Mouse (Mus musculus): Measurements from ENCODE around the gene Tubb4a. TPM values are rescaled to one million over a fixed set of nuclear protein-coding genes. Genes with fewer than 3 reads are reported as not detected.

Gene Tubb4a
- polyA plus RNA-seq, 1 experiment from 2014 or later = 253 TPM

DNA sequence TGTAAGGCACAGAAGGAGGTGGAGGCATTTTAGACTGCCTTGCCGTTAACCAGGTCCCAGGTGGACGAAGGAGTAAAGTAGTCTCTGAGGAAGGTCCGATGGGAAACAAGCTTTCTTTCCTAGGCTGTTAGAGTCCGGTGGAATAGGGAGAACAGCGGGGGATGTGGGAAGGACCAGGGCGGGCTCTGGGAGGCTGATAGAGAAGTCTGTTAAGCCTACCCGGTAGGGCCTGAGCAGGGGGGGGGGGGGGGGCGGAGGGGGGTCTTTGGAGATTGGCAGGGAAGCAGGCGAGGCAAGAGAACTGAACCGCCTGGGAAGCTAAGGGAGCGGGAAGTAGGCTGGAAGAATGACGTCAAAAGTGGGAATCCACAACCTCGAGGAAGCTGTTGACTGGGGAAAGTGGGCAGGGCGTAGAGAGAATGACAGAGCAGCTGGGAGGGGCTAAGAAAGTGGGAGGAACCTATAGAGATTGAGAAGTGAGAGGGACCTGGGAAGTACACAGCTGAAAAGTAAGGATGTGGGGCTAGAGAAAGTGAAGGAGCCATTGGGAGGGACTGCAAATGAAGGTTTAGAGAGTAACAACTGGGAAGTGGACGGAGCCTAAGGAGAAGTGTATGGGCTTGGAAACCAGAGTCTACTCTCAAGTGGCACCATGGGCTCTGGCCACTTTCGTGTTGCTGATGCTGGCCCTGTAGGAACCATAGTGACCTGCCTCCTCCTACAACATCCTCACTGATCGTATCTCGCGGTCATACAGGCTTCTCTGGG is 8.5 kb upstream of the Tubb4a start:
- Histone ChIP-seq H3K36me3 (no peaks in the 10 kb centered on the region), H3K9me3 (no peaks in the 10 kb centered on the region), H3K27ac (replicated peaks) (no peak overlapping the region), H3K4me1 (peaks cover 9% of the 10 kb centered on the region), H3K27me3 (no peaks in the 10 kb centered on the region), H3K4me2 (replicated peaks) (peak overlapping the region; percentile 36), H3K4me3 (peak overlapping the region; percentile 21), H3K9ac (replicated peaks) (no peak overlapping the region)
- under 1% methylated on average over 19 of the region's 19 CpGs for WGBS
- peak; percentile 80 for ATAC-seq (replicated peaks)

- Histone ChIP-seq H3K27me3 (no peaks in the 10 kb centered on the region), H3K27ac (replicated peaks) (no peak overlapping the region), H3K4me3 (no peak overlapping the region), H3K9me3 (no peaks in the 10 kb centered on the region), H3K4me1 (peaks cover 9% of the 10 kb centered on the region), H3K36me3 (no peaks in the 10 kb centered on the region), H3K4me2 (replicated peaks) (no peak overlapping the region), H3K9ac (replicated peaks) (no peak overlapping the region)
- no peak for ATAC-seq (replicated peaks)
- WGBS = 96% methylated on average over 3 of the region's 3 CpGs
These were observed 6.6 kb upstream of the Tubb4a start for GRCm38 (mm10) chr17:57094222-57094621.

- ATAC-seq (replicated peaks) = no peak
- Histone ChIP-seq H3K36me3 (peaks cover 7% of the 10 kb centered on the region), H3K27ac (replicated peaks) (no peak overlapping the region), H3K4me1 (peaks cover 20% of the 10 kb centered on the region), H3K9me3 (no peaks in the 10 kb centered on the region), H3K4me3 (peak overlapping the region; percentile 66), H3K27me3 (no peaks in the 10 kb centered on the region), H3K4me2 (replicated peaks) (peak overlapping the region; percentile 60), H3K9ac (replicated peaks) (peak overlapping the region; percentile 83; the same call in 1 of the 2 replicates)
- WGBS = 88% methylated on average over 11 of the region's 11 CpGs
These were observed 1.4 kb downstream of the Tubb4a start for GRCm38 (mm10) chr17:57085970-57086757.

DNA sequence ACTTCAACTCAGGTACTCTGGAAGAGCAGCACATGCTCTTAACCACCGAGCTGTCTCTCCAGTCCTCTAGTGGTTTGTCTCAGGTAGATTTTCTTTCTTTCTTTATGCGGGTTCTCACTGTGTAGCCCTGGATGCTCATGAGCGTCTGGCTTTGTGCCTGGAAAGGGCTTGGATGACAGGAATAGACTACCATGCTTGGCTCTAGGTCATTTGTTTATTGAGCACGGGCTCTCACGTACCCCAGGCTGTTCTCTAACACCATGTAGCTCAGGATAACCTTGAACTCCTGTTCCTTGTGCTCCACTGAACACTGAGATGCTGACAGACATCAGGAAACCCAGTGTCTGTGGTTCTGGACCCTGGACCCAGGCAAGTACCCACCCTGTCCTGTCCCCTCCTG is 5.1 kb downstream of the Tubb4a start:
- Histone ChIP-seq H3K9me3 (no peaks in the 10 kb centered on the region), H3K4me2 (replicated peaks) (no peak overlapping the region), H3K36me3 (peaks cover 23% of the 10 kb centered on the region), H3K27ac (replicated peaks) (no peak overlapping the region), H3K27me3 (no peaks in the 10 kb centered on the region), H3K4me3 (no peak overlapping the region), H3K4me1 (peaks cover 17% of the 10 kb centered on the region), H3K9ac (replicated peaks) (no peak overlapping the region)
- no peak for ATAC-seq (replicated peaks)
- 94% methylated on average over 5 of the region's 5 CpGs for WGBS

GRCm38 (mm10) chr17:57081234-57081842 is 6.2 kb downstream of the Tubb4a start:
- no peak overlapping the region for H3K9ac ChIP-seq (replicated peaks)
- no peak overlapping the region for H3K4me3 ChIP-seq
- H3K4me1 ChIP-seq = peaks cover 11% of the 10 kb centered on the region
- H3K9me3 ChIP-seq = no peaks in the 10 kb centered on the region
- no peak overlapping the region for H3K27ac ChIP-seq (replicated peaks)
- no peaks in the 10 kb centered on the region for H3K27me3 ChIP-seq
- peaks cover 23% of the 10 kb centered on the region for H3K36me3 ChIP-seq
- ATAC-seq (replicated peaks) = no peak
- no peak overlapping the region for H3K4me2 ChIP-seq (replicated peaks)
- 95% methylated on average over 31 of the region's 31 CpGs for WGBS

DNA sequence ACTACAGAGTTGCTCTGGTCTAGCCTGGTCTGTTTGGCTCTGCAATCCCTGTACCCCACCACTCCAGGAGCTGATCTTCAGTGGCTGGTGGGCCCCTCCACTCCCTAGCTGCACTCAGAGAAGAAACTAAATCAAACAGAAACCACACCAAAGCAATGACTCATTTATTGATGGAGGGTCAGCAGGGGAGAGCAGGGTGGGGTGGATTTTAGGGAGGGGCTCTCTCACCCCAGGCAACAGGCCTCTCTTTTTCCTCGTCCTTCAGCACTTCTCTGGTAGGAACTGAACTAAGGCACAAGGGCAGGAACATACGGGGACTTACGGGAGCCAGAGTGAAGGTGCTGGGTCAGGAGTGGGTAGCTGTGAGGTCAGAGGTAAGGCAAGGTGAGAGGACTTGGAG is 7.7 kb downstream of the Tubb4a start:
- Histone ChIP-seq H3K9ac (replicated peaks) (no peak overlapping the region), H3K4me2 (replicated peaks) (no peak overlapping the region), H3K4me3 (no peak overlapping the region), H3K36me3 (peaks cover 23% of the 10 kb centered on the region), H3K27me3 (no peaks in the 10 kb centered on the region), H3K9me3 (no peaks in the 10 kb centered on the region), H3K4me1 (peaks cover 4% of the 10 kb centered on the region; the same call in 1 of the 2 replicates), H3K27ac (replicated peaks) (no peak overlapping the region)
- 80% methylated on average over 3 of the region's 3 CpGs for WGBS
- ATAC-seq (replicated peaks) = no peak

GRCm38 (mm10) chr17:57078336-57078735 is 9.2 kb downstream of the Tubb4a start, which contains the start of gene Dennd1c:
TSS of gene Dennd1c (minus strand) at chr17:57078514.
- H3K9ac ChIP-seq (replicated peaks) = no peak within 1 kb of the TSS
- H3K27me3 ChIP-seq = no peaks in the 10 kb centered on the region
- no peak within 1 kb of the TSS for H3K27ac ChIP-seq (replicated peaks)
- H3K9me3 ChIP-seq = no peaks in the 10 kb centered on the region
- no peaks in the 10 kb centered on the region for H3K4me1 ChIP-seq
- no peak within 1 kb of the TSS for H3K4me3 ChIP-seq
- H3K36me3 ChIP-seq = peaks cover 23% of the 10 kb centered on the region
- H3K4me2 ChIP-seq (replicated peaks) = no peak within 1 kb of the TSS
- 68% methylated on average over 6 of the region's 6 CpGs for WGBS
- peak; percentile 15; the same call in 1 of the 2 replicates for ATAC-seq (replicated peaks)

GRCm38 (mm10) chr17:57076916-57077315 is 10.7 kb downstream of the Tubb4a start:
- Histone ChIP-seq H3K27me3 (no peaks in the 10 kb centered on the region), H3K27ac (replicated peaks) (no peak overlapping the region), H3K4me3 (no peak overlapping the region), H3K9ac (replicated peaks) (no peak overlapping the region), H3K4me1 (no peaks in the 10 kb centered on the region), H3K4me2 (replicated peaks) (no peak overlapping the region), H3K36me3 (peaks cover 23% of the 10 kb centered on the region), H3K9me3 (no peaks in the 10 kb centered on the region)
- no peak for ATAC-seq (replicated peaks)
- 68% methylated on average over 3 of the region's 3 CpGs for WGBS

- Histone ChIP-seq H3K27me3 (no peaks in the 10 kb centered on the region), H3K9ac (replicated peaks) (no peak overlapping the region), H3K27ac (replicated peaks) (no peak overlapping the region), H3K9me3 (no peaks in the 10 kb centered on the region), H3K36me3 (no peaks in the 10 kb centered on the region), H3K4me3 (peak overlapping the region; percentile 22; the same call in 1 of the 2 replicates), H3K4me1 (no peaks in the 10 kb centered on the region), H3K4me2 (replicated peaks) (peak overlapping the region; percentile 30)
- 0 out of 2 replicates have a peak, but pooled peaks have one; percentile 50 for ATAC-seq (replicated peaks)
- 2% methylated on average over 11 of the region's 11 CpGs for WGBS
These were observed 16.9 kb downstream of the Tubb4a start for GRCm38 (mm10) chr17:57070699-57071098.

DNA sequence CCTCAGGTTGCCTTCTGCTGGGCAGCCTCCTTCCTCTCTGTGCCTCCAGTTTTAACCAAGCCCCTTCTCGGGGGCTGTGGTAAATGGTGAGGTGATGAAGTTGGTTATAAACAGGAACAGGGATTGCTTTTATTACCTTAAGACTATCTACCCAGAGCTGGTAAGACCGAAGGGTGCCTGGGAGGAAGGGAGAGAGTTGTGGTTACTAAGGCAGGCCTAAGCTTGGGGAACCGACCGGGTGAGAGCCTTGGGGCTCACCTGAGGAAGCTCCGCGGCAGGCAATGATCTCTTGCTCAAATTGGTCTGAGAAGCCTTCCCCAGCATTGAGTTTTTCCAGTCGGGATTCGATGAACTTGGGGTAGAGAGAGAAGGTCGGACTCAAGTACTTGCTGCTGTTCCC is 17.3 kb downstream of the Tubb4a start:
- H3K9me3 ChIP-seq = no peaks in the 10 kb centered on the region
- H3K4me1 ChIP-seq = no peaks in the 10 kb centered on the region
- peak overlapping the region; percentile 23; the same call in 1 of the 2 replicates for H3K9ac ChIP-seq (replicated peaks)
- WGBS = 11% methylated on average over 9 of the region's 9 CpGs
- H3K36me3 ChIP-seq = no peaks in the 10 kb centered on the region
- no peak for ATAC-seq (replicated peaks)
- peak overlapping the region; percentile 22 for H3K4me3 ChIP-seq
- H3K4me2 ChIP-seq (replicated peaks) = peak overlapping the region; percentile 30
- H3K27ac ChIP-seq (replicated peaks) = no peak overlapping the region
- no peaks in the 10 kb centered on the region for H3K27me3 ChIP-seq

DNA sequence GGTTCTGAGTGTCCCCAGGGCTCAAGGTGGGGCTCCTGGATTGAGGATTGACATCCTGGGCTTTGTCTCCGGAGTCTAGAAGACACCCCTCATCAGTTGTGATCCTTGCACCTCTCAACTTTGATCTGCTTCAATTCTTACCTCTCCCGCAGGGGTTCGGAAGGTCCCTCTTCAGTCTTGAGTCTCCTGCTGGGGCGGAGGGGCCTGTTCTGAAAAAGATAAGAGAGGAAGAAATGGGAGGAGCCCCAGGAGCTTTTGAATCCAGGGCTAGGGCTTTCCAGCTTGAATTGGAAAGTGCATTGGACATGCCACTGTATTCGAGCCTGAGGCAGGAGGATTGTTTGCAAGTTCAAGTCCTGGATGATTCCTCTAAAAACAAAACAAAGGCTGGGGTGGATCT is 20.7 kb downstream of the Tubb4a start:
- Histone ChIP-seq H3K4me3 (no peak overlapping the region), H3K9me3 (no peaks in the 10 kb centered on the region), H3K27ac (replicated peaks) (no peak overlapping the region), H3K27me3 (peaks cover 22% of the 10 kb centered on the region), H3K9ac (replicated peaks) (no peak overlapping the region), H3K36me3 (no peaks in the 10 kb centered on the region), H3K4me2 (replicated peaks) (no peak overlapping the region), H3K4me1 (peaks cover 2% of the 10 kb centered on the region; the same call in 1 of the 2 replicates)
- 61% methylated on average over 5 of the region's 5 CpGs for WGBS
- no peak for ATAC-seq (replicated peaks)

GRCm38 (mm10) chr17:57063031-57063430 is 24.6 kb downstream of the Tubb4a start:
- Histone ChIP-seq H3K9me3 (no peaks in the 10 kb centered on the region), H3K9ac (replicated peaks) (no peak overlapping the region), H3K27me3 (peaks cover 31% of the 10 kb centered on the region), H3K4me3 (no peak overlapping the region), H3K36me3 (no peaks in the 10 kb centered on the region), H3K27ac (replicated peaks) (no peak overlapping the region), H3K4me2 (replicated peaks) (no peak overlapping the region), H3K4me1 (peaks cover 23% of the 10 kb centered on the region)
- 8% methylated on average over 8 of the region's 8 CpGs for WGBS
- no peak for ATAC-seq (replicated peaks)
